Mouse (Mus musculus): ENCODE data around the gene Kif9.

DNA sequence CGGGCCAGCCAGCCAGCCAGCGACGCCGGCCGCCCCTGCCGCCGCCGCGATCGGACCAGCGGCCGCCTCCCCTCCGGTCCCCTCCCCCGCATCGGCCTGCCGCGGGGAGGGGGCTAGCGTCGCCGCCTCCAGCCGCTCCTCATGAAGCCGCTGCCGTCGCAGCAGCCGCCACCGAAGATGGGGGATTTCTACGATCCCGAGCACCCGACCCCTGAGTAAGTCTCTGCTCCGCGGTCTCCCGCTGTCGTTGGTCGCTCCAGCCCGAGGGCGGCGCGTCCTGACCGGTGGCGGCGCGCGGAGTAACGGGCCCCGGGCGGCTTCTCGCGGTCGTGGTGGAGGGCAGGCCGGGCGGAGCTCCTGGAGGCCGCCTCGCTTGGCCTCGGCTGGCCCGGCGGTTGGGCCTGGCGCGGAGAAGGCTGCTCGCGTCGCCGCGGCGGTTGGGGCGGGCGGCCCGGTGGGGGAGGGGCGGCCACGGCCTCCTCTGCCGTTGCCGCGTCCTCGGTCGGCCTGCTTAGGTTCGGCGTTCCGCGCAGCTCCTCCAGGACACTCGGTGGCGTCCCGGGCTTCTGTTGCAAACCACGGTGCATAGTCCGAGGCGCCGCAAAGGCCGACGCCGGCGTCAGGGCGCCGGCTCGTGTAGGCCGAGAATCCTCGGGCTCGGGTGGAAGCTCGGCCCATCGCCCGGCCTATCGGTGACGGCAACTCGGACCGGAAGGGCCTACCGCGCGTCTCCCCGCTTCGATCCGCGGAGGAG is 56.0 kb downstream of the Kif9 start, which contains the start of gene Setd2:
- no peak for TF ChIP-seq ZNF384 (IDR thresholded peaks at IDR 0.05; ENCODE audit: low read depth, low read length)
- no peak for TF ChIP-seq MAFK (IDR thresholded peaks at IDR 0.05; ENCODE audit: insufficient read depth, low read depth, low read length)
- no peak for TF ChIP-seq CHD2 (IDR thresholded peaks at IDR 0.05; ENCODE audit: low read depth, low read length)
- no peak for TF ChIP-seq ZC3H11A (IDR thresholded peaks at IDR 0.05; ENCODE audit: borderline replicate concordance, low read depth, low read length)
